Mouse (Mus musculus) liver, adult 2 months (tissue): Measurements from ENCODE around the gene Taldo1.
A peak's percentile ranks its signal among the peaks of the same experiment; 100 is the strongest.

ENCODE experiments used
- CTCF ChIP-seq: fragments of 200-500 bp; IDR thresholded peaks from 2 replicates; pipeline ENCODE4 v1.5.1; 2011; ENCODE audit warnings: low read depth, low read length, control low read depth
- POLR2A ChIP-seq: fragments of 200-500 bp; IDR thresholded peaks from 2 replicates; pipeline ENCODE4 v1.6.1; 2011; ENCODE audit warnings: low read length, control low read depth; ENCODE audit not compliant: insufficient read depth; ENCODE audit errors: extremely low read depth

GRCm38 (mm10) chr7:141417731-141418681, 26.0 kb downstream of the Taldo1 start:
- TF ChIP-seq CTCF (peak; percentile 34; the same call in 1 of the 2 replicates), POLR2A (no peak)
